Comparison of ENCODE assay signal across 9 mouse cellular contexts in genomic region chr9:44488855-44489381, GRCm38 (mm10). TPM values are rescaled to one million over a fixed set of nuclear protein-coding genes. Genes with fewer than 3 reads are reported as not detected.
DNase-seq lines count a peak whose midpoint lies in the region; ATAC-seq and TF ChIP-seq lines count a peak whose summit lies in the region.
"Had no signal": no experiment of that assay in that cellular context is flagged by ENCODE, and none has a peak within 500 bp of the region (broad histone marks: within the 10 kb centered on the region; RNA-seq: fewer than 3 reads in every experiment).

No protein-coding gene starts in this region.

- no peaks in the 10 kb centered on the region for H3K27me3 ChIP-seq in forebrain, embryonic 14.5 days (replicated peaks; ENCODE audit: control insufficient read depth, insufficient read depth, low read length)
- H3K27me3 ChIP-seq in hindbrain, embryonic 13.5 days, result no peaks in the 10 kb centered on the region
- H3K27me3 ChIP-seq in limb, embryonic 14.5 days (ENCODE audit: control insufficient read depth, insufficient read depth, low read length), result no peaks in the 10 kb centered on the region
- H3K27me3 ChIP-seq in midbrain, embryonic 16.5 days (ENCODE audit: control insufficient read depth, insufficient read depth, low read depth, low read length), result no peaks in the 10 kb centered on the region
- H3K27me3 ChIP-seq: CH12.LX had no signal

- no peak for TF ChIP-seq POLR2A in brain, embryonic 14.5 days (IDR thresholded peaks at IDR 0.05; ENCODE audit: borderline replicate concordance, extremely low read depth, insufficient read depth, insufficient read length, poor library complexity, severe bottlenecking)
- no peak for TF ChIP-seq POLR2A in limb, embryonic 14.5 days (IDR thresholded peaks at IDR 0.05; ENCODE audit: borderline replicate concordance, extremely low read depth, insufficient read depth, insufficient read length)

- H3K9me3 ChIP-seq in forebrain, embryonic 14.5 days (replicated peaks; ENCODE audit: control insufficient read depth, low read length), result no peaks in the 10 kb centered on the region
- no peaks in the 10 kb centered on the region for H3K9me3 ChIP-seq in hindbrain, embryonic 13.5 days
- H3K9me3 ChIP-seq in limb, embryonic 14.5 days (ENCODE audit: control insufficient read depth, low read length), result no peaks in the 10 kb centered on the region
- no peaks in the 10 kb centered on the region for H3K9me3 ChIP-seq in midbrain, embryonic 16.5 days (replicated peaks; ENCODE audit: control insufficient read depth, low read length, poor library complexity, severe bottlenecking)

- H3K4me2 ChIP-seq in forebrain, embryonic 14.5 days (ENCODE audit: low read length), result peak overlapping the region; percentile 95
- H3K4me2 ChIP-seq in hindbrain, embryonic 13.5 days, result peak overlapping the region; percentile 99
- peak overlapping the region; percentile 69 for H3K4me2 ChIP-seq in limb, embryonic 14.5 days (replicated peaks; ENCODE audit: low read depth, low read length, severe bottlenecking)
- peak overlapping the region; percentile 93 for H3K4me2 ChIP-seq in midbrain, embryonic 16.5 days (ENCODE audit: low read length)

- no peak for TF ChIP-seq CTCF in brain, embryonic 14.5 days (IDR thresholded peaks at IDR 0.05; ENCODE audit: borderline replicate concordance, extremely low read depth, insufficient read depth, insufficient read length)

- peak overlapping the region; percentile 48 for H3K9ac ChIP-seq in forebrain, embryonic 14.5 days (ENCODE audit: low read length)
- H3K9ac ChIP-seq in hindbrain, embryonic 13.5 days, result peak overlapping the region; percentile 98
- peak overlapping the region; percentile 47 for H3K9ac ChIP-seq in limb, embryonic 14.5 days (ENCODE audit: low read depth, low read length, severe bottlenecking)
- peak overlapping the region; percentile 52 for H3K9ac ChIP-seq in midbrain, embryonic 16.5 days (ENCODE audit: low read depth, low read length)

- peak overlapping the region; percentile 74 for H3K27ac ChIP-seq in forebrain, embryonic 14.5 days (ENCODE audit: low read depth, low read length)
- peak overlapping the region; percentile 88 for H3K27ac ChIP-seq in hindbrain, embryonic 13.5 days
- H3K27ac ChIP-seq in limb, embryonic 14.5 days (replicated peaks; ENCODE audit: low read depth, low read length), result peak overlapping the region; percentile 83
- peak overlapping the region; percentile 56 for H3K27ac ChIP-seq in midbrain, embryonic 16.5 days (ENCODE audit: low read length)

- H3K4me3 ChIP-seq in forebrain, embryonic 14.5 days (ENCODE audit: low read depth, low read length), result peak overlapping the region; percentile 3
- peak overlapping the region; percentile 24 for H3K4me3 ChIP-seq in hindbrain, embryonic 13.5 days
- H3K4me3 ChIP-seq in limb, embryonic 14.5 days (replicated peaks; ENCODE audit: low read length), result peak overlapping the region; percentile 97
- no peak overlapping the region for H3K4me3 ChIP-seq in midbrain, embryonic 16.5 days (ENCODE audit: low read depth, low read length)

- DNase-seq in cerebellum, adult 11-12 months, result peak; percentile 72
- DNase-seq in cerebellum, postnatal 4 days (ENCODE audit: low spot score in 2 of 2), result no peak
- DNase-seq in brain, embryonic 14.5 days (ENCODE audit: low read depth), result peak; percentile 94
- peak; percentile 92 for DNase-seq in forebrain, embryonic 14.5 days (ENCODE audit: low spot score)
- peak; percentile 87 for DNase-seq in limb, embryonic 14.5 days (ENCODE audit: low spot score)
- DNase-seq in B cell, adult 2 months, result no peak

- peak; percentile 53 for ATAC-seq in forebrain, embryonic 14.5 days
- ATAC-seq in hindbrain, embryonic 13.5 days (ENCODE audit: low FRiP score), result no peak
- ATAC-seq in limb, embryonic 14.5 days (ENCODE audit: low FRiP score, low read depth), result peak; percentile 56
- no peak; the same call in 1 of the 2 replicates for ATAC-seq in midbrain, embryonic 16.5 days

- H3K36me3 ChIP-seq in forebrain, embryonic 14.5 days (ENCODE audit: control insufficient read depth, insufficient read depth, low read length), result 0 out of 2 replicates have a peak, but pooled peaks cover 5% of the 10 kb centered on the region
- H3K36me3 ChIP-seq in hindbrain, embryonic 13.5 days, result no peaks in the 10 kb centered on the region
- H3K36me3 ChIP-seq in limb, embryonic 14.5 days (ENCODE audit: control insufficient read depth, insufficient read depth, low read length), result peaks cover 16% of the 10 kb centered on the region
- H3K36me3 ChIP-seq in midbrain, embryonic 16.5 days (ENCODE audit: control insufficient read depth, insufficient read depth, low read length), result no peaks in the 10 kb centered on the region; the same call in 1 of the 2 replicates

- H3K4me1 ChIP-seq in forebrain, embryonic 14.5 days (ENCODE audit: control insufficient read depth, insufficient read depth, low read length), result peaks cover 85% of the 10 kb centered on the region
- peaks cover 93% of the 10 kb centered on the region for H3K4me1 ChIP-seq in hindbrain, embryonic 13.5 days (replicated peaks)
- H3K4me1 ChIP-seq in limb, embryonic 14.5 days (ENCODE audit: control insufficient read depth, insufficient read depth, low read length), result peaks cover 97% of the 10 kb centered on the region
- H3K4me1 ChIP-seq in midbrain, embryonic 16.5 days (ENCODE audit: control insufficient read depth, insufficient read depth, low read length), result peaks cover 85% of the 10 kb centered on the region

- 6% methylated on average over 5 of the region's 5 CpGs for WGBS in forebrain, embryonic 14.5 days
- 5% methylated on average over 5 of the region's 5 CpGs for WGBS in hindbrain, embryonic 13.5 days
- WGBS in limb, embryonic 14.5 days, result 4% methylated on average over 5 of the region's 5 CpGs
- WGBS in midbrain, embryonic 16.5 days, result 9% methylated on average over 5 of the region's 5 CpGs

RNA-seq across cellular contexts. Expression of gene Bcl9l, which starts 6.3 kb away (rescaled TPM):
- 14.4 and 35.5 TPM in 2 replicates for polyA plus RNA-seq in brain, embryonic 14.5 days (2012; rRNA removed)
- polyA plus RNA-seq in forebrain, embryonic 14.5 days (2014; fragmentation: Nextera tagmentation; extraction: Ambion mirVana), result 9.9 and 13.4 TPM in 2 replicates
- 8.6 TPM in 2 replicates for polyA plus RNA-seq in hindbrain, embryonic 13.5 days (2015; fragmentation: Nextera tagmentation; extraction: Ambion mirVana)
- polyA plus RNA-seq in limb, embryonic 14.5 days (2012; rRNA removed), result 41.2 and 53.7 TPM in 2 replicates
- 20.5 and 22.7 TPM in 2 replicates for polyA plus RNA-seq in limb, embryonic 14.5 days (2014; fragmentation: Nextera tagmentation; extraction: Ambion mirVana)
- polyA plus RNA-seq in midbrain, embryonic 16.5 days (2015; fragmentation: Nextera tagmentation; extraction: Ambion mirVana), result 10.7 and 10.8 TPM in 2 replicates

RNA-seq across cellular contexts. Expression of gene Upk2, which starts 34.1 kb away (rescaled TPM):
- 0.08 TPM in 1 of 2 replicates, not detected in the other for polyA plus RNA-seq in brain, embryonic 14.5 days (2012; rRNA removed)
- polyA plus RNA-seq in forebrain, embryonic 14.5 days (2014; fragmentation: Nextera tagmentation; extraction: Ambion mirVana), result not detected in 2 replicates
- not detected in 2 replicates for polyA plus RNA-seq in hindbrain, embryonic 13.5 days (2015; fragmentation: Nextera tagmentation; extraction: Ambion mirVana)
- 0.33 and 0.91 TPM in 2 replicates for polyA plus RNA-seq in limb, embryonic 14.5 days (2012; rRNA removed)
- polyA plus RNA-seq in limb, embryonic 14.5 days (2014; fragmentation: Nextera tagmentation; extraction: Ambion mirVana), result 0.40 TPM in 1 of 2 replicates, not detected in the other
- polyA plus RNA-seq in midbrain, embryonic 16.5 days (2015; fragmentation: Nextera tagmentation; extraction: Ambion mirVana), result not detected in 2 replicates

RNA-seq across cellular contexts. Expression of gene Foxr1, which starts 48.0 kb away (rescaled TPM):
- not detected in 2 replicates for polyA plus RNA-seq in brain, embryonic 14.5 days (2012; rRNA removed)
- not detected in 2 replicates for polyA plus RNA-seq in forebrain, embryonic 14.5 days (2014; fragmentation: Nextera tagmentation; extraction: Ambion mirVana)
- not detected in 2 replicates for polyA plus RNA-seq in hindbrain, embryonic 13.5 days (2015; fragmentation: Nextera tagmentation; extraction: Ambion mirVana)
- not detected in 2 replicates for polyA plus RNA-seq in limb, embryonic 14.5 days (2012; rRNA removed)
- polyA plus RNA-seq in limb, embryonic 14.5 days (2014; fragmentation: Nextera tagmentation; extraction: Ambion mirVana), result not detected in 2 replicates
- polyA plus RNA-seq in midbrain, embryonic 16.5 days (2015; fragmentation: Nextera tagmentation; extraction: Ambion mirVana), result not detected in 2 replicates

Comparison
In these comparisons a context has a peak if more than half of its experiments do, and no peak if none do; other contexts are left out.
1. DNase-seq: peak in cerebellum, adult 11-12 months (single experiment), brain, embryonic 14.5 days (single experiment), forebrain, embryonic 14.5 days (single experiment) and limb, embryonic 14.5 days (single experiment); none in cerebellum, postnatal 4 days (0 of 2) and B cell, adult 2 months (0 of 2).
2. ATAC-seq: peak in forebrain, embryonic 14.5 days (single experiment) and limb, embryonic 14.5 days (single experiment); none in hindbrain, embryonic 13.5 days (single experiment) and midbrain, embryonic 16.5 days (single experiment).
3. H3K9ac ChIP-seq: peak in every context shown above with its lines; median percentile 98 in hindbrain, embryonic 13.5 days; 52 in midbrain, embryonic 16.5 days; 48 in forebrain, embryonic 14.5 days; 47 in limb, embryonic 14.5 days.
4. Peak in every context shown above with its lines, with median percentiles within 50 percentile points of each other: H3K27ac ChIP-seq and H3K4me2 ChIP-seq.